Mouse (Mus musculus) liver, embryonic 11.5 days (tissue): ENCODE data around the gene Ndufb5. TPM values are rescaled to one million over a fixed set of nuclear protein-coding genes. Genes with fewer than 3 reads are reported as not detected.

Experiments used
- polyA plus RNA-seq: library from polyadenylated mRNA; unstranded; fragments of >200 nt; fragmentation: Nextera tagmentation; extraction: Ambion mirVana; gene quantifications from 2 replicates; pipeline ENCODE4 v1.2.1, GENCODE M21; 2014

Gene Ndufb5
- polyA plus RNA-seq, 1 experiment from 2014 or later: 280 TPM

Other genes with a start within 250 kb of the Ndufb5 start
- 0.29 TPM in 1 of 2 replicates, not detected in the other for gene Kcnmb3, start 244.8 kb upstream of the Ndufb5 start, polyA plus RNA-seq
- gene Zfp639, start 226.7 kb upstream of the Ndufb5 start, polyA plus RNA-seq: 56.5 and 59.8 TPM in 2 replicates
- 32.7 and 36.6 TPM in 2 replicates for gene Mfn1, start 207.5 kb upstream of the Ndufb5 start, polyA plus RNA-seq
- 24.9 and 27.2 TPM in 2 replicates for gene Gnb4, start 120.4 kb upstream of the Ndufb5 start, polyA plus RNA-seq
- gene Actl6a, start 30.7 kb upstream of the Ndufb5 start, polyA plus RNA-seq: 195 and 196 TPM in 2 replicates
- gene Mrpl47, start 615 bp downstream of the Ndufb5 start, polyA plus RNA-seq: 50.5 and 58.4 TPM in 2 replicates
- gene Usp13, start 80.6 kb downstream of the Ndufb5 start, polyA plus RNA-seq: 3.1 and 3.6 TPM in 2 replicates